Mouse (Mus musculus): ENCODE data around the gene Sned1. TPM values are rescaled to one million over a fixed set of nuclear protein-coding genes. Genes with fewer than 3 reads are reported as not detected.
"Not testable (repeated sequence)": the region's sequence is repeated elsewhere in the genome, so short reads cannot be mapped to it uniquely, and the experiment has no call there.

The Sned1 gene
- polyA plus RNA-seq (2015; fragmentation: Nextera tagmentation; extraction: Ambion mirVana), result 19.6 and 23.2 TPM in 2 replicates

DNA sequence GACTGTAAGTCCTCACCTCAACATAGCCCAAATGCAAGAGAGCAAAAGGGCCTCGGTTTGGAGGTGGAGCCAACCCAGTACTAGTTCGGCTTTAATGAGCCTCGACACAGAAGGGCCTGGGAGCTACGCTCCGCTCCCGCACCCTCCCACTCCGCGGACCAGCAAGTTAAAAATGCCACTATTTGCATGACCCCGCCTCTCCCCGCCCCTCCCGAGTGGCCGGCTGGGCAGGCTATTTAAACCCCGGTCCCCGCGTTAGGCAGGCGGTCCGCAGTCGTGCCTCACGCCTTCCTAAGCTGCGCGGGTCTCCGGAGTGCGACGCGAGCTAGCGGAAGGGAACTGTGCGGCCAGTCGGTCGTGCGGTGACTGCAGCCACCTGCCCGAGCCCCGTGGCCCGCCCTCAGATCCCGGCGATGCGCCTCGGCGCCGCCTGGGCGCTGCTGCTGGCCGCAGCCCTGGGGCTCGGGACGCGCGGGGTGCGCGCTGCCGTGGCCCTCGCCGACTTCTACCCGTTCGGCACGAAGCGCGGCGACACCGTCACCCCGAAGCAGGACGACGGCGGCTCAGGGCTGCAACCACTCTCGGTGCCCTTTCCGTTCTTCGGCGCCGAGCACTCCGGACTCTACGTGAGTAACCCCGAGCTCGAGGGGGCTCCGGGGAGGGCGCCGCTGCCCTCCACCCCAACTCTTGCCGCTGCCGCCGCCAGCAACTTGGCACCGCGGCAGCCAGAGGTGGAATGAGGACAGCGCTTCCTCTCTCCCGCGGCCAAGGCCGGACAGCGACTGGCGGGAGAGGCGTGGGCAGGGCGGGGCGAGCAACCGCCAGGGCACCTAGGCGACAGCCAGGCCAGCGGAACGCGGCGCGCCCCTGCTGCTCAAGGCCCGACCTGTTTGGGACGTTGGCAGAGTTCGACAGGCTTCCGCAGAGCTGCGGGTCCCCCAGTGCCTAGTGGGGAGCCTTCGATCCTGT lies at the start of gene Sned1:
Sned1 (plus strand) TSS at position 266 of the 969 bp plus-strand sequence.
- H3K4me2 ChIP-seq, result peak within 1 kb of the TSS; percentile 98
- H3K4me3 ChIP-seq, result peak within 1 kb of the TSS; percentile 60
- ATAC-seq (ENCODE audit: borderline replicate concordance, extremely low read depth, low FRiP score, low TSS enrichment), result peak; percentile 92
- H3K27me3 ChIP-seq, result no peaks in the 10 kb centered on the region
- H3K4me1 ChIP-seq, result peaks cover 34% of the 10 kb centered on the region
- WGBS, result under 1% methylated on average over 100 of the region's 100 CpGs
- H3K9me3 ChIP-seq, result no peaks in the 10 kb centered on the region
- peak within 1 kb of the TSS; percentile 58 for H3K9ac ChIP-seq
- peak within 1 kb of the TSS; percentile 71 for H3K27ac ChIP-seq
- H3K36me3 ChIP-seq, result no peaks in the 10 kb centered on the region

DNA sequence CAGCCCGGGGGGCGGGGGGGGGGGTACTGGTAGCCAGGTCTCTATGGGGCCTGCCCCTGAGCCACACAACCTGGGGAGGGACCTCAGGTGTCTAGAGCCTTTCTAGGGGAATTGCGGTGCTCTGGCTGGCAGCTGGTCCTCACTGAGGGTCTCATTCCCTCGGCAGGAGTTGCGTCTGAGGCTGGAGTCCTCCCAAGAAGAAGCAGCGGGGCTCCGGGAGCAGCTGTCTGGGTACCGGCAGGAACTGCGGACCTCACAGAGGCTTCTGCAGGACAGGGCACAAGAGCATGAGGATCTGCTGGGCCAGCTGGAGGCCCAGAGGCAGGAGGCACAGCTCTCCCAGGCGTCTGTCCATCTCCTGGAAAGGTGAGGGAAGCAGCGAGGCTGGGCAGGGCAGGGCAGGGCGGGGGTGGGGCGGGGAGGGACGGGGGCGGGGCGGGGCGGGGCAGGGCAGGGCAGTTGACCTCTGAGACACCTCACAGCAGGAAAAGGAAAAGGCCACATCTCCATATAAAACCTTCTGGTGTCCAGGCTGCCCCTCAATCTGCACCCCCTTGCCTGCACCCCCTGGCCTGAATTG lies 44.8 kb upstream of the Sned1 start:
- Histone ChIP-seq H3K9me3 (no peaks in the 10 kb centered on the region), H3K27me3 (no peaks in the 10 kb centered on the region), H3K4me2 (no peak overlapping the region), H3K9ac (no peak overlapping the region), H3K4me1 (0 out of 2 replicates have a peak, but pooled peaks cover 3% of the 10 kb centered on the region), H3K36me3 (no peaks in the 10 kb centered on the region), H3K4me3 (no peak overlapping the region), H3K27ac (no peak overlapping the region)
- no peak for ATAC-seq (ENCODE audit: borderline replicate concordance, extremely low read depth, low FRiP score, low TSS enrichment)
- 14% methylated on average over 17 of the region's 17 CpGs for WGBS

DNA sequence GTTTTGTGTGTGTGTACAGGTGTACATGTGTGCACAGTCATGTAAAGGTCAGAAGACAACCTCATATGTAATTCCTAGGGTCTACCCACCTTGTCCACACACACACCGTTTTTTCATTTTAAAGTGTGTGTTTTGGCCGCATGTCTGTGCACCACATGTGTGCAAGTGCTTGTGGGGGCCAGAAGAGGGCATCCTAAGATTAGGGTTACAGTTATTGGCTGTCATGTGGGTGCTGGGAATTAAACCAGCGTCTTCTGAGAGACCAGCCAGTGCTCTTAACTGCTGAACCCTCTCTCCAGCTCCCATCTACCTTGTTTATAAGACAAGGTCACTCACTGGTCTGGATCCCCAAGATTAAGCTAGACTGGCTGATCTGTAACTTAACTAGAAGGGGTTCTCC lies 40.7 kb upstream of the Sned1 start:
- no peaks in the 10 kb centered on the region for H3K9me3 ChIP-seq
- H3K4me1 ChIP-seq, result 0 out of 2 replicates have a peak, but pooled peaks cover 3% of the 10 kb centered on the region
- no peak overlapping the region for H3K4me3 ChIP-seq
- no peak for ATAC-seq (ENCODE audit: borderline replicate concordance, extremely low read depth, low FRiP score, low TSS enrichment)
- no peaks in the 10 kb centered on the region for H3K36me3 ChIP-seq
- no peak overlapping the region for H3K9ac ChIP-seq
- 79% methylated on average over 3 of the region's 3 CpGs for WGBS
- H3K4me2 ChIP-seq, result no peak overlapping the region
- no peak overlapping the region for H3K27ac ChIP-seq
- no peaks in the 10 kb centered on the region for H3K27me3 ChIP-seq

DNA sequence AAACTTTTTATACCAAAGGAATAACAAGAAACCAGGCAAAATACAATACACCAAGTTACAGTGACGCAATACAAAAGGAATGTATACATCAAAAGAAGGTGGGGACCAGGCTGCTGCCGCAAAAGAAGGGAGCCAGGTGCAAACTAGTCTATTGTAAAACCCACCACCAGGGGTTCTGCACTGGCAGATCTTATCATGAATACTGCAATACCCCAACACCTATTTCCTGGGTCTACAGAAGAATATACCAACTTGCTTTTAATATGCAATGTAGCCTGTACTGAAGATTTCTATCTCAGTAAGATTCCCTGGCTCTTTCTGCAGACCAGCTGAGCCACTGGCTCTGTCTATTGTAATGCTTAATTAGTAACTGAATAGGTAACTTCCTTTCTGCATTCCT lies 38.2 kb upstream of the Sned1 start:
- 69% methylated on average over 2 of the region's 2 CpGs for WGBS
- not testable (repeated sequence) for H3K27ac ChIP-seq

DNA sequence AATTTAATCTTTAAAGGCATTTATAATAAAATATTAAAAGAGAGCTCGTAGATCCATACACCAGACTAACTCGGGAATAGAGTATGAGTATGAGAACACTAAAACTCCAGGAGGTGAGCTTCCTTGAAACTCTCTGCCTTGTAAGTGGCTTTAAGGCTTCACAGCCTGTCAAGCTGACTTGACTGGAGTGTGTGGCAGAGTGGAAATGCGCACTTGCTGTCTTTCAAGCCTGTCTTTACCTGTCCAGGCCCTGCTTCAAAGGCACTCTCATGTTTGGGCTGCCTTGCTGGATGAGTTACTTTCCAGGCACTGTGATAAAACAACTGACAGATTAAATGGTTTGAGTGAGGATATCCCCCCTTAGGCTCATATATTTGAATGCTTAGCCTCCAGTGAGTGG lies 37.7 kb upstream of the Sned1 start:
- H3K36me3 ChIP-seq, result no peaks in the 10 kb centered on the region
- H3K4me3 ChIP-seq, result no peak overlapping the region
- no peaks in the 10 kb centered on the region for H3K27me3 ChIP-seq
- no peak overlapping the region for H3K4me2 ChIP-seq
- no peak overlapping the region for H3K9ac ChIP-seq
- WGBS, result 73% methylated on average over 3 of the region's 3 CpGs
- H3K27ac ChIP-seq, result no peak overlapping the region
- no peaks in the 10 kb centered on the region for H3K9me3 ChIP-seq
- no peak for ATAC-seq (ENCODE audit: borderline replicate concordance, extremely low read depth, low FRiP score, low TSS enrichment)
- H3K4me1 ChIP-seq, result no peaks in the 10 kb centered on the region

More for the DNA sequence above, 38.2 kb upstream of the Sned1 start:
- H3K9ac ChIP-seq; H3K4me3 ChIP-seq; H3K27me3 ChIP-seq; H3K4me1 ChIP-seq; H3K36me3 ChIP-seq; H3K9me3 ChIP-seq; ATAC-seq (ENCODE audit: borderline replicate concordance, extremely low read depth, low FRiP score, low TSS enrichment); H3K4me2 ChIP-seq: not testable (repeated sequence)

DNA sequence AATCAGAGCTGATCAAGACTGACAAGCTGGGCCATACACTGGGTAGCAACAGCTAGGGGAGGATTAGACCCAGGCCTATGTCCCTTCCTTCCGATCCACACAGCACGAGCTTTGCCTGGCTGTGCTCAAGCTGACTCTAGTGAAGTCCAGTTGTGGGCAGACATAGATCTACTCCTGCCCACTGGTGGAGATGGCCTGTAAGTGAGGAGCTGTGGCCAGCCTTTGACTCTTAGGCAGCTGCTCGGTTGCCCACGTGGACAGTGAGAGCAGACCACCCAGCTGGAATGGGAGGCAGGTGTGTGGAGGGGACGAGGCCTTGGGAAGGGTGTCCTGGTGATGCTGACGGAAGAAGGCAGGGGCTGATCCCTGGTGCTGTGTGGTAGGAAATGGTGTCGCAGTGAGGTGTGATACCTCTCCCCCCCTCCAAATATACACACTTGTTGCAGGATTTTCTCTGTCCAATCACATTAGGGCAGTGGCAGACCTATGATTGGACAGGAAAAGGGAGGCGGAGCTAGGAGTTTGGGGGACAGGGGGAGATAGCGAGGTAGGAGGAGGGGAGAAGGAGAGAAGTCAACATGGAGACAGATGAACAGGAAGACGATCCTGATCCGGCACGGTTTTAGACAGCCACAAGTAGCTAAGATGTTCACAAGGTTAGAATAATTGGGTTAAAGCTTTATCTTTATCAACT lies 29.2 kb upstream of the Sned1 start:
- no peak for ATAC-seq (ENCODE audit: borderline replicate concordance, extremely low read depth, low FRiP score, low TSS enrichment)
- H3K27me3 ChIP-seq, result no peaks in the 10 kb centered on the region
- H3K4me2 ChIP-seq, result peak overlapping the region; percentile 29; the same call in 1 of the 2 replicates
- H3K9ac ChIP-seq, result no peak overlapping the region
- peaks cover 45% of the 10 kb centered on the region for H3K4me1 ChIP-seq
- H3K9me3 ChIP-seq, result no peaks in the 10 kb centered on the region
- peak overlapping the region; percentile 21; the same call in 1 of the 2 replicates for H3K4me3 ChIP-seq
- peak overlapping the region; percentile 17; the same call in 1 of the 2 replicates for H3K27ac ChIP-seq
- no peaks in the 10 kb centered on the region for H3K36me3 ChIP-seq
- WGBS, result 34% methylated on average over 12 of the region's 12 CpGs

DNA sequence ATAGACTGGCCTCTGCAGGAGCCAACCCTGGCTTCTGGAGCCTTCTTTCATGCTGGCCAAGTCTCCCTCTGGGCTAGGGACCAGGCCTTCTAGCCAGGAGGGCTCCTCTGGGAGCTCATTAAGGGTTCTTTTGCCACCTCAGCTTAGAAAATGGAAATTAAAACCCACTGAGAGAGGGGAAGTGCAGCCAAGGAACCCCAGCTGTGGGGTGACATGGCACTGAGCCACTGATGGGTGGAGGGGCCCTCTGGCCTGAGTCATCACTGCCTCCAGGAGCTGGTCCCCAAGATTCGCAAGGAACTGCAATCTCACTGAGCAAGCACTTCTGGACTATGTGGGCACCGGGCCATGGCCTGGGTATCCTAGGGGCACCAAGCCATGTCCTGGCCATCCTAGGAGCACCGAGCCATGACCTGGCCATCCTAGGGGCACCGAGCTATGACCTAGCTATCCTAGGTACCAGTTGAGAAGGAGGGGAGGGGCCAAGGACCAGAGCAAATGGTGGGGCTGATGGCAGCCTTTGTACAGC lies 28.0 kb upstream of the Sned1 start:
- H3K4me3 ChIP-seq, result peak overlapping the region; percentile 21
- WGBS, result 80% methylated on average over 4 of the region's 4 CpGs
- H3K4me2 ChIP-seq, result peak overlapping the region; percentile 29
- H3K27ac ChIP-seq, result peak overlapping the region; percentile 48; the same call in 1 of the 2 replicates
- H3K9me3 ChIP-seq, result no peaks in the 10 kb centered on the region
- no peaks in the 10 kb centered on the region for H3K27me3 ChIP-seq
- H3K4me1 ChIP-seq, result peaks cover 57% of the 10 kb centered on the region
- H3K9ac ChIP-seq, result no peak overlapping the region
- ATAC-seq (ENCODE audit: borderline replicate concordance, extremely low read depth, low FRiP score, low TSS enrichment), result no peak
- H3K36me3 ChIP-seq, result no peaks in the 10 kb centered on the region

DNA sequence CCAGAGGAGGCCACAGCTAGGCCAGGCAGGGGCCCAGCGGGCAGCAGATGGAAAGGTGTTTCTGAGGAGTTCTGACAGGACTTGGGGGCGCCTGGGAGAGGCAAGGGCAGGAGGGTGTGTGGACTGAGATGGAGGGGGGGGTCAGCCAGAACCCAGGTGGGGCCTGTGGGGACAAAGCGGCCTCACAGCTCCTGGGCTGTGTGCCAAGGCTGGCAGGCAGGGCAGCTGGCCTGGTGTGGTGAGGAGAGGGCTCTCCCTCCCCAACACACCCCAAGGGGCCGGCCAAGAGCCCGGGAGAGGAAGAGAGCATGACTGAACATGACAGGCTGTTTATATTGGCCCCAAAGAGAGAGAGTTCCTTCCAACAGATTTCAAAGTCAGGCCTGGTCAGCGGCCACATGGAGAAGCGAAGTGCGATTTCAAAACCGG lies 25.4 kb upstream of the Sned1 start:
- Histone ChIP-seq H3K9ac (no peak overlapping the region), H3K9me3 (no peaks in the 10 kb centered on the region), H3K36me3 (no peaks in the 10 kb centered on the region), H3K4me2 (peak overlapping the region; percentile 26), H3K27me3 (no peaks in the 10 kb centered on the region), H3K27ac (peak overlapping the region; percentile 92), H3K4me1 (peaks cover 59% of the 10 kb centered on the region), H3K4me3 (no peak overlapping the region)
- WGBS, result 1% methylated on average over 9 of the region's 9 CpGs
- peak; percentile 88 for ATAC-seq (ENCODE audit: borderline replicate concordance, extremely low read depth, low FRiP score, low TSS enrichment)

DNA sequence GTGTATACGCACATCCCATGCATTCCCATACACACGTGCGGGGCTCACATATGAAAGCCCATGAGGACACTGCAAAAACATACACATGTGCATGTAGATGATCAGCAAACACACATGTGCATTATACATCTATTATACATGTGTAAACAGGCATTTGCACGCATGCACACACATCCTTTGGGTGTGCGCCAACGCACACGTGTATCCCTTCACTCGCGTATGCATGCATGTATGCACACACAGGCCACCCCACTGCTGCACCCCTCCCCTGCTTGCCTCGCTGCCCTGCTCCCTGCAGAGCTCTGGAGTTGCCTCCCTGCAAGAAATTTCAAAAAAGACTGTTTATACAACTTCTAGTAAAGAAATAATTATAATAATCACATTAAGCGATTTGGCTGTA lies 24.6 kb upstream of the Sned1 start:
- H3K27me3 ChIP-seq, result no peaks in the 10 kb centered on the region
- no peaks in the 10 kb centered on the region for H3K9me3 ChIP-seq
- H3K27ac ChIP-seq, result peak overlapping the region; percentile 92
- H3K4me1 ChIP-seq, result peaks cover 58% of the 10 kb centered on the region
- peak; percentile 5; the same call in 1 of the 2 replicates for ATAC-seq (ENCODE audit: borderline replicate concordance, extremely low read depth, low FRiP score, low TSS enrichment)
- peak overlapping the region; percentile 26; the same call in 1 of the 2 replicates for H3K4me2 ChIP-seq
- no peaks in the 10 kb centered on the region for H3K36me3 ChIP-seq
- WGBS, result 53% methylated on average over 11 of the region's 11 CpGs
- H3K4me3 ChIP-seq, result no peak overlapping the region
- no peak overlapping the region for H3K9ac ChIP-seq

DNA sequence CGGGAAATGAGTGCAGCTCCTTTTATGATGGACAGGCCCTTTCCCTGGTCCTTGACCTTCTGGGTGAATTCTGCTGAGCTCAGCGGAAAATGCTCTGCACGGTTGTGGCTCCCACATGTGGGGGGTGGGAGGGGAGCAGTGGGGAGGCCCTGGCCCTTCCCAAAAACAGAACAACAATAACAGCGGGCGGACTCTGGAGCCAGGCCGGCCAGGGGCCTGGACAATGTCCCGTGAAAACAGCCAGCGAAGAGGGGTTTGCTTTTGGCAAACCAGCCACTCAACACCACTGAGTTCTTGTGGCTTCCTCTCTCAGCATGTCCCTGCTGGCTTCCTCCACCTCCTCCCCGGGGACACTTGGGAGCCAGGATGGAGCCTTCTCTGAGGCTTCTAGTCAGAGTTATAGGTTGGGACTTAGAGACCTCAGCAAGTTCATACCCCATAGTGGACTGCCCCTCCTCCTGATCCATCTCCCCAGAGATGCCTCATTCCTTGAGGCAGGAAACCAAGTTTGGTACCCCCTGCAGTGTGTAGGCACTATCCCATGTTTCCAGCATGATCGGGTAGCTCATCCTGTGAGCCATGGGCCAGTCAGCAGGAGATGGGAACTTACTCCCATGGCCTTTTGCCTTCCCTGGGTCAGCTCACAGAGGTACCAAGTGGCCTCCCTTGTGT lies 24.0 kb upstream of the Sned1 start:
- H3K4me3 ChIP-seq, result no peak overlapping the region
- H3K4me1 ChIP-seq, result peaks cover 54% of the 10 kb centered on the region
- H3K27ac ChIP-seq, result peak overlapping the region; percentile 92
- no peak overlapping the region for H3K9ac ChIP-seq
- no peaks in the 10 kb centered on the region for H3K27me3 ChIP-seq
- no peaks in the 10 kb centered on the region for H3K36me3 ChIP-seq
- peak overlapping the region; percentile 12; the same call in 1 of the 2 replicates for H3K4me2 ChIP-seq
- ATAC-seq (ENCODE audit: borderline replicate concordance, extremely low read depth, low FRiP score, low TSS enrichment), result peak; percentile 67
- no peaks in the 10 kb centered on the region for H3K9me3 ChIP-seq
- WGBS, result 26% methylated on average over 10 of the region's 10 CpGs

DNA sequence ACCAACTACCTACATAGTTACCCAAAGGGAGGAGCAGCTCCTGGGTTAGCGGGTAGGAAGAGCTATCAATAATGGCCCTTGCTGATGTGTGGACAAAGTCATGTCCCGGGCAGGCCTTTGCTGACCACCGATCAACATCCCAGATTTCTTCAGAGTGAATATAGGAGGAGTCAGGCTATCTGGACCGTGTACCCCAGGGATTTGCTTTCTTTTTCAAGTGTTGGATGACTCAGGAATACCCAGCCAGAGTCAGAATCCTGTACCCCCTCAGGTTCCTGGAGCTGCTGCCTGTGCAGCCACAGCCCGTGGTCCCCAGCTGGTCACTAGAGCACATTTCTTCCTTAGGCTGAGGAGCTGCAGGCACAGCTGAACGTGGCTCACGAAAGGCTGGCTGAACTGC lies 23.2 kb upstream of the Sned1 start:
- Histone ChIP-seq H3K27ac (peak overlapping the region; percentile 92), H3K4me3 (no peak overlapping the region), H3K4me2 (no peak overlapping the region), H3K4me1 (peaks cover 61% of the 10 kb centered on the region), H3K27me3 (no peaks in the 10 kb centered on the region), H3K9me3 (no peaks in the 10 kb centered on the region), H3K36me3 (no peaks in the 10 kb centered on the region), H3K9ac (no peak overlapping the region)
- ATAC-seq (ENCODE audit: borderline replicate concordance, extremely low read depth, low FRiP score, low TSS enrichment), result no peak
- WGBS, result 63% methylated on average over 7 of the region's 7 CpGs

Data from lung, embryonic 15.5 days (tissue).